Mouse (Mus musculus) liver, embryonic 12.5 days (tissue): ENCODE measurements around the gene Kcnk1. TPM values are rescaled to one million over a fixed set of nuclear protein-coding genes. Genes with fewer than 3 reads are reported as not detected.

Experiments used
- ATAC-seq: fragments of 200-750 bp; cut with Nextera tagmentation; 2 replicates; pipeline ENCODE4 v1.8.0; 2017; ENCODE audit warnings: moderate number of reproducible peaks, mild to moderate bottlenecking, moderate library complexity
- H3K27ac ChIP-seq: fragments of 300-500 bp; sonication (generic); 2 replicates; pipeline ENCODE4 v1.5.1; 2016; ENCODE audit warnings: mild to moderate bottlenecking
- H3K27me3 ChIP-seq: fragments of 300-500 bp; sonication (generic); replicated peaks from 2 replicates; pipeline ENCODE4 v1.6.1; 2016; ENCODE audit warnings: mild to moderate bottlenecking, moderate library complexity
- H3K36me3 ChIP-seq: fragments of 300-500 bp; sonication (generic); 2 replicates; pipeline ENCODE4 v1.6.1; 2016; ENCODE audit warnings: mild to moderate bottlenecking, moderate library complexity
- H3K4me1 ChIP-seq: fragments of 300-500 bp; sonication (generic); 2 replicates; pipeline ENCODE4 v1.6.1; 2016
- H3K4me2 ChIP-seq: fragments of 300-500 bp; sonication (generic); 2 replicates; pipeline ENCODE4 v1.6.1; 2016; ENCODE audit warnings: mild to moderate bottlenecking, moderate library complexity
- H3K4me3 ChIP-seq: fragments of 300-500 bp; sonication (generic); 2 replicates; pipeline ENCODE4 v1.5.1; 2016; ENCODE audit warnings: mild to moderate bottlenecking, moderate library complexity
- H3K9ac ChIP-seq: fragments of 300-500 bp; sonication (generic); 2 replicates; pipeline ENCODE4 v1.6.1; 2016; ENCODE audit warnings: mild to moderate bottlenecking, moderate library complexity
- H3K9me3 ChIP-seq: fragments of 300-500 bp; sonication (generic); replicated peaks from 2 replicates; pipeline ENCODE4 v1.6.1; 2016; ENCODE audit warnings: mild to moderate bottlenecking, moderate library complexity
- WGBS: fragments of 180-500 bp; shearing (Covaris S2); methylation state at CpG from one replicate; pipeline ENCODE4 v1.1.7; 2016; ENCODE audit not compliant: insufficient replicate concordance; 5-methylcytosine and 5-hydroxymethylcytosine counted together
- polyA plus RNA-seq: library from polyadenylated mRNA; unstranded; fragments of >200 nt; fragmentation: Nextera tagmentation; extraction: Ambion mirVana; gene quantifications from 2 replicates; pipeline ENCODE4 v1.2.1, GENCODE M21; 2016

The Kcnk1 gene
- polyA plus RNA-seq, 1 experiment from 2014 or later = 0.66 TPM

- no peaks in the 10 kb centered on the region for H3K27me3 ChIP-seq
- H3K4me1 ChIP-seq = no peaks in the 10 kb centered on the region
- no peak overlapping the region for H3K4me2 ChIP-seq
- WGBS = 80% methylated on average over 16 of the region's 16 CpGs
- H3K4me3 ChIP-seq = no peak overlapping the region
- ATAC-seq = no peak
- H3K9me3 ChIP-seq = no peaks in the 10 kb centered on the region
- no peak overlapping the region for H3K27ac ChIP-seq
- H3K9ac ChIP-seq = no peak overlapping the region
- H3K36me3 ChIP-seq = no peaks in the 10 kb centered on the region
These were observed 29.9 kb downstream of the Kcnk1 start for GRCm38 (mm10) chr8:126024891-126025290.

- no peak for ATAC-seq
- Histone ChIP-seq H3K36me3 (no peaks in the 10 kb centered on the region), H3K27ac (no peak overlapping the region), H3K4me2 (no peak overlapping the region), H3K9me3 (no peaks in the 10 kb centered on the region), H3K4me3 (no peak overlapping the region), H3K9ac (no peak overlapping the region), H3K27me3 (no peaks in the 10 kb centered on the region), H3K4me1 (no peaks in the 10 kb centered on the region)
- WGBS = 74% methylated on average over 9 of the region's 9 CpGs
These were observed 31.2 kb downstream of the Kcnk1 start for GRCm38 (mm10) chr8:126026121-126026520.

GRCm38 (mm10) chr8:126026584-126026983, 31.6 kb downstream of the Kcnk1 start:
- no peak overlapping the region for H3K4me3 ChIP-seq
- H3K27ac ChIP-seq = no peak overlapping the region
- no peaks in the 10 kb centered on the region for H3K9me3 ChIP-seq
- no peaks in the 10 kb centered on the region for H3K36me3 ChIP-seq
- no peak overlapping the region for H3K9ac ChIP-seq
- no peak for ATAC-seq
- WGBS = 62% methylated on average over 9 of the region's 9 CpGs
- H3K4me1 ChIP-seq = no peaks in the 10 kb centered on the region
- no peak overlapping the region for H3K4me2 ChIP-seq
- H3K27me3 ChIP-seq = no peaks in the 10 kb centered on the region

- ATAC-seq = no peak
- Histone ChIP-seq H3K27me3 (no peaks in the 10 kb centered on the region), H3K4me3 (no peak overlapping the region), H3K4me1 (no peaks in the 10 kb centered on the region), H3K27ac (no peak overlapping the region), H3K36me3 (no peaks in the 10 kb centered on the region), H3K4me2 (no peak overlapping the region), H3K9ac (no peak overlapping the region), H3K9me3 (no peaks in the 10 kb centered on the region)
- 63% methylated on average over 6 of the region's 6 CpGs for WGBS
These were observed 32.5 kb downstream of the Kcnk1 start for GRCm38 (mm10) chr8:126027486-126027885.

- H3K4me1 ChIP-seq = no peaks in the 10 kb centered on the region
These were observed 34.0 kb downstream of the Kcnk1 start for GRCm38 (mm10) chr8:126028941-126029340.

GRCm38 (mm10) chr8:126032776-126033175, 37.8 kb downstream of the Kcnk1 start:
- WGBS = 70% methylated on average over 6 of the region's 6 CpGs
- H3K27me3 ChIP-seq = no peaks in the 10 kb centered on the region

More at GRCm38 (mm10) chr8:126028941-126029340, 34.0 kb downstream of the Kcnk1 start:
- Histone ChIP-seq H3K27me3 (no peaks in the 10 kb centered on the region), H3K4me3 (no peak overlapping the region), H3K4me2 (no peak overlapping the region), H3K9me3 (no peaks in the 10 kb centered on the region), H3K27ac (no peak overlapping the region), H3K36me3 (no peaks in the 10 kb centered on the region), H3K9ac (no peak overlapping the region)
- 48% methylated on average over 6 of the region's 6 CpGs for WGBS
- no peak for ATAC-seq

GRCm38 (mm10) chr8:126035046-126035445, 40.1 kb downstream of the Kcnk1 start:
- no peak for ATAC-seq
- WGBS = 68% methylated on average over 4 of the region's 4 CpGs
- Histone ChIP-seq H3K4me3 (no peak overlapping the region), H3K4me1 (no peaks in the 10 kb centered on the region), H3K27me3 (no peaks in the 10 kb centered on the region), H3K9me3 (no peaks in the 10 kb centered on the region), H3K36me3 (no peaks in the 10 kb centered on the region), H3K4me2 (no peak overlapping the region), H3K9ac (no peak overlapping the region), H3K27ac (no peak overlapping the region)

More at GRCm38 (mm10) chr8:126032776-126033175, 37.8 kb downstream of the Kcnk1 start:
- Histone ChIP-seq H3K36me3 (no peaks in the 10 kb centered on the region), H3K4me3 (no peak overlapping the region), H3K9ac (no peak overlapping the region), H3K4me2 (no peak overlapping the region), H3K4me1 (no peaks in the 10 kb centered on the region), H3K27ac (no peak overlapping the region), H3K9me3 (no peaks in the 10 kb centered on the region)
- ATAC-seq = no peak

GRCm38 (mm10) chr8:126036340-126036739, 41.4 kb downstream of the Kcnk1 start:
- Histone ChIP-seq H3K27ac (no peak overlapping the region), H3K4me1 (no peaks in the 10 kb centered on the region), H3K27me3 (no peaks in the 10 kb centered on the region), H3K4me2 (no peak overlapping the region), H3K36me3 (no peaks in the 10 kb centered on the region), H3K9me3 (no peaks in the 10 kb centered on the region), H3K4me3 (no peak overlapping the region), H3K9ac (no peak overlapping the region)
- no peak for ATAC-seq
- WGBS = 60% methylated on average over 5 of the region's 5 CpGs

- H3K27me3 ChIP-seq = no peaks in the 10 kb centered on the region
- 70% methylated on average over 4 of the region's 4 CpGs for WGBS
- ATAC-seq = no peak
- no peak overlapping the region for H3K4me2 ChIP-seq
- H3K9me3 ChIP-seq = no peaks in the 10 kb centered on the region
- H3K9ac ChIP-seq = no peak overlapping the region
- H3K36me3 ChIP-seq = no peaks in the 10 kb centered on the region
- no peak overlapping the region for H3K27ac ChIP-seq
- no peaks in the 10 kb centered on the region for H3K4me1 ChIP-seq
- H3K4me3 ChIP-seq = no peak overlapping the region
These were observed 50.8 kb downstream of the Kcnk1 start for GRCm38 (mm10) chr8:126045751-126046150.

- no peaks in the 10 kb centered on the region; the same call in 1 of the 2 replicates for H3K27me3 ChIP-seq
- 61% methylated on average over 4 of the region's 4 CpGs for WGBS
- no peak overlapping the region for H3K27ac ChIP-seq
- no peak for ATAC-seq
- H3K9ac ChIP-seq = no peak overlapping the region
- no peak overlapping the region for H3K4me2 ChIP-seq
- H3K9me3 ChIP-seq = no peaks in the 10 kb centered on the region
- no peaks in the 10 kb centered on the region for H3K36me3 ChIP-seq
- no peaks in the 10 kb centered on the region for H3K4me1 ChIP-seq
- H3K4me3 ChIP-seq = no peak overlapping the region
These were observed 58.9 kb downstream of the Kcnk1 start for GRCm38 (mm10) chr8:126053911-126054310.

- no peak for ATAC-seq
- Histone ChIP-seq H3K4me1 (no peaks in the 10 kb centered on the region), H3K4me3 (no peak overlapping the region), H3K27ac (no peak overlapping the region), H3K9ac (no peak overlapping the region), H3K9me3 (no peaks in the 10 kb centered on the region), H3K36me3 (no peaks in the 10 kb centered on the region), H3K27me3 (no peaks in the 10 kb centered on the region; the same call in 1 of the 2 replicates), H3K4me2 (no peak overlapping the region)
- 70% methylated on average over 4 of the region's 4 CpGs for WGBS
These were observed 63.9 kb downstream of the Kcnk1 start for GRCm38 (mm10) chr8:126058876-126059275.

GRCm38 (mm10) chr8:126062844-126063243, 67.9 kb downstream of the Kcnk1 start:
- ATAC-seq = no peak
- 66% methylated on average over 10 of the region's 10 CpGs for WGBS
- Histone ChIP-seq H3K4me1 (no peaks in the 10 kb centered on the region), H3K4me3 (no peak overlapping the region), H3K9ac (no peak overlapping the region), H3K4me2 (no peak overlapping the region), H3K9me3 (no peaks in the 10 kb centered on the region), H3K27me3 (no peaks in the 10 kb centered on the region), H3K27ac (no peak overlapping the region), H3K36me3 (no peaks in the 10 kb centered on the region)

- H3K27ac ChIP-seq = no peak overlapping the region
- H3K36me3 ChIP-seq = no peaks in the 10 kb centered on the region
- ATAC-seq = no peak
- WGBS = 73% methylated on average over 9 of the region's 9 CpGs
- no peak overlapping the region for H3K9ac ChIP-seq
- no peaks in the 10 kb centered on the region for H3K27me3 ChIP-seq
- no peak overlapping the region for H3K4me3 ChIP-seq
- no peaks in the 10 kb centered on the region for H3K4me1 ChIP-seq
- no peaks in the 10 kb centered on the region for H3K9me3 ChIP-seq
- H3K4me2 ChIP-seq = no peak overlapping the region
These were observed 69.0 kb downstream of the Kcnk1 start for GRCm38 (mm10) chr8:126063832-126064409.
